Mouse (Mus musculus) left cerebral cortex, postnatal 14 days (tissue): ENCODE measurements around the gene Dpp6. TPM values are rescaled to one million over a fixed set of nuclear protein-coding genes. Genes with fewer than 3 reads are reported as not detected.

Experiments
- DNase-seq, 2 experiments: peaks; one replicate each; pipeline ENCODE4 v3.0.0; 2021 to 2022; ENCODE audit warnings: low spot score in 2 of 2, mixed read lengths in 1 of 2
- intact Hi-C: fragments of 180-260 bp; cut with DNase I; formaldehyde crosslinking; loops from one replicate; pipeline ENCODE4 v1.15.1; 2025
- total RNA-seq, 2 experiments: library from RNA; stranded (reverse); gene quantifications; 2 replicates each; pipeline ENCODE4 v1.2.3; 2021

The Dpp6 gene
- total RNA-seq, 2 experiments from 2014 or later: 181 to 199 TPM

DNA sequence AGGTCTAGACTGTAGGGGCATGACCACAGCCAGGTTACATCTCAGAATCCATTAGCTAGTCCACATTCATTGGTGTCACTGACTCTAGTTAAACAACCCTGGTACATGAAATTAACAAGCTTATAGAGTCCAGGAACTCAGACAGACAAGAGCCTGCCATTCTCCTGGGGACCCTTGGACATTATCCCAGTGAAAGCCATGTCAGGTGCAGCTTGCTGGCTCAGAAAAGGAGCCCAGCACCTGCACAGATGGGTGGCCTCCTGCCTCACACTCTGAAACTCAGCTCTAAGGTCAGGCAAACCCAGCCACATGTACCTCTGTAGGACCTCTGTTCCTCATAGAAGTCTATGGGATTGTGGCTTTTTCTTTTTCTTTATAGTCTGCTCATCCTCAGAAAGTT lies 701.7 kb downstream of the Dpp6 start:
- no peak for DNase-seq
- intact Hi-C loops: no loop called here

- no peak for DNase-seq
- intact Hi-C loops: no loop called here
These were observed 709.9 kb downstream of the Dpp6 start for GRCm38 (mm10) chr5:27526906-27527305.

DNA sequence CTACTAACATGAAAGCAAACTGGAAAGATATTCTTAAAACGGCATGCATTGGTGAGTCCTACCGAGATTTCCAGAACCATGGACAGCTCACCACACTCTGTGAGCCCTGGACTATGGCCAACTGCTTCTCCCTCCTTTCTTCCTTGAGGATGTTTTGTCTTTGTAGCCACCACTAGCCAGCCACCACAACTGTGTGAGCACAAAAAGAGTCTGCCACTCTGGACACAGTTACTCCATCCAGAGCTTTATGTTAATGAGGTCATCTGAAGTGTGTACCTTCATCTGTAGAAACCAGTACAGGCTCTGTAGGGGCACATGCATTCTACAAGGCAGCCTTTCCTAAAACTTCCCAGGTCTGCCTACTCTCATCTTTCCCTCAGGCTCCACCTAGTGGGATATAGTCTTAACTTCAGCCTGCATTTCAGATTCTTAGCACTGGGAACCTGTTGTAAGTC lies 727.8 kb downstream of the Dpp6 start:
- intact Hi-C loops: loop anchor here (2.0 to 5.0 kb wide), 2 partner anchors 72 to 470 kb away; no protein-coding TSS in a partner anchor
- peak; percentile 51 to 67 for DNase-seq

GRCm38 (mm10) chr5:27549291-27549690 lies 732.3 kb downstream of the Dpp6 start:
- intact Hi-C loops: loop anchor here (5.0 kb wide), 1 partner anchor 68 kb away; no protein-coding TSS in a partner anchor

DNA sequence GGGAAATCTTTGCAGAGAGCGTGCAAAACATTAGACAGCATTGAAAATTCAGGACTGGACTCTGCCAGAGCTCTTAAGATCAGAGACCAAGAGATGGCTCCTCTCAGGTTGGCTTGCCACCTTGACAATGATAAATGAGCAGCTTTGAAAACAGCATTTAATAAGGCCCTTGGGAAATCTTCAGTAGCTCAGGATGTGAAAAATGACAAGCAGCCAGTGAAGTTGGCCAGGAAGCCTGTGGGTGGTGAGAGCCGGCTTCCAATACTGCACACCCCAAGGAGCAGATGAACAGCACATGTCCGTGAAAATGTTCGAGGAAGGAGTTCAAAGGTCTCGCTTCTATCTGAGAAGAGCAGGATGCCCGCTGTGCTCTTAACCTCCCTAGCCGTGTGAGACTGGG lies 748.7 kb downstream of the Dpp6 start:
- intact Hi-C loops: no loop called here
- no peak for DNase-seq

More at GRCm38 (mm10) chr5:27549291-27549690, 732.3 kb downstream of the Dpp6 start:
- DNase-seq: no peak

DNA sequence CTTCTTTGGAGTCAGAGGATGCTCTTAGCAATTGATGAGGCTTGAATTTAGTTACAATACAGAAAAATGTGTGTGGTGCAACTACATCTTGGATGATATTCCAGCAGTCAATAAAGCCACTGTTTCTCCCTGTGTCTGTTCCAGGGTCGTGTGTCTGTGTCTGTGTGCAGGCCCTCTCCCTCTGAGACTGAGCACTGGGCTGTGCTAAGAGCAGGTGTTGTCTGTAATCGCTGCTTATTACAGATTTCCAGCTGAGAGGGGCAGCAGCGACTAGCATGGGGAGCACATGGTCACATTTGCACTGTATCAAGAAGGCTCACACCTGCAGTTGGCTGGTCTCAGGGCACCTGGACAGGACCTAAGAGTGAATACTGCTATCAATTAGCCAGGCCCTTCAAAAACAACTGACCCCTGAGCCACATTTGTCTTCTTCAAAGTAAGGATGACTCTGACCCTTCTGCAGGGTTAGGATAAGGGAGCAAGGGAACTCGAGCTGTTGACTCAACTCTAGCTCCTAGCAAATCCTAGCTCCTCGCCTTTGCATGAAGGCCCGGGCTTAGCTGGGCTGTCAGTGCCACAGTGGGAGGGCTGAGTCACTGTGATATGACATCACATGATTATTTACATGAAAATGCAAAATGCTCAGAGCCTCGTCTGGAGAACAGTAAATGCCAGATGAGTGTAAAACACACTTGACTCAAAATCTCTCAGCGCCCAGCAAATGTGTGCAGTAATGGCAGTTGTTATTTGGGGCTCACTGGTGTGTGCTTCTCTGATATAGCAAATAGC lies 771.2 kb downstream of the Dpp6 start:
- intact Hi-C loops: no loop called here
- peak; percentile 26 to 43 for DNase-seq

GRCm38 (mm10) chr5:27604132-27604531 lies 787.1 kb downstream of the Dpp6 start:
- intact Hi-C loops: no loop called here
- peak in 1 of 2 experiments; percentile 52 for DNase-seq

DNA sequence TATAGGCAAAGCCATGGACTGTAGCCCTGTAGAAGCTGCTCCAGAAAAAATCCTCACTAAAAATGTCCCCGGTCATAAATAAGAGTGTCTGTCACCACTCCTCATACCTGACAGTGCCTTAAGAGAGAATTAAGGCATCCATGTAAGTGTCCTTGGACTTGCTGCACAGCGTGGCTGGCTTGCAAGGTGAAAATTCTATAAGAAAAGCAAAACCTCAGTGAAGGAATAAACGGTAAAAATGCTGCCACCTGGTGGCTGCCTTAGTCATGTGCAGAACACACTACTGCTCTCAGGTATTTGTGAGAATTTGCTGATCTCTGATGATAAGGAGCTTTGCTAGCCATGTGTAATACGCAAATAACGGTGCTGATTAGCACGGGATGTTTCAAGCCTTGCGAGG lies 798.8 kb downstream of the Dpp6 start:
- DNase-seq: peak; percentile 80 to 81
- intact Hi-C loops: loop anchor here (5.0 kb wide), 2 partner anchors 68 to 538 kb away; no protein-coding TSS in a partner anchor

- intact Hi-C loops: no loop called here
- DNase-seq: no peak
These were observed 804.8 kb downstream of the Dpp6 start for GRCm38 (mm10) chr5:27621811-27622210.

DNA sequence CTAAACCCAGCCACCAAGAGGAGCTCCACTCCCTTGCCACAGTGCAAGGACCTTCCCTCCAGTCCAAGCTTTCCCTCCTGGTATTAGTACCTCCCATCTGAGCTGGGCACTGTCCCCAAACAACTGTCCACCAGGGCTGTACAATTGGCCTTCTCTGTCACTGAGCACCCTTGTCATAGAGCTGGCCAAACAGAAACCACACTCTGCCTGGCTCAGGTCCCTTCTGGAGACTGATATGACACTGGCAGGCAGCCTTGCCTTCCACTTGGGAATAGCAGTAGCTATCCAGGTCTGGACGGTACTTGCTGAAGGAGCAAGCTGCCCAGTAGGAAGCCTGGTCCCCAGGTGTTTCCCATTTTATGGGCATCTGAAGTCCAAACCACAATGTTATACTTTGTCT lies 806.9 kb downstream of the Dpp6 start:
- intact Hi-C loops: no loop called here
- no peak for DNase-seq

DNA sequence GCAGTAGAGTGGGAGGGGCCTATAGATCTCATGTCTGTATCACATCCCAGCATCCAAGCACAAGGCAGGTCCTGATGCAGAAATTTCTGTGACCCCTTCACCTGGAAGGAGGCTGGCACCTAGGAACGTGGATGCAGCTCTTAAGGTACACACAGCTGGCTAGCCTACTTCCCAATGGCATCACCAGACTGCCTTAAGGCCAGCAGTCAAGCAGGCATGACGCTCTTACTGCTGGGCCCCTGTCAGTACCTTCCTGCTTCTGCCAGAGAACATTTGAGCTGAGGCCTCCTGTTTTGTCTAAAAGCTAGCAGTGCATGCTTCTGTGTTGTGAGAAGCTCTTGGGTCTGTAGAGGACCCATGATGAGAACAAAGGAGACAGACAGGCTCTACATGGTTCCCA lies 815.1 kb downstream of the Dpp6 start:
- no peak for DNase-seq
- intact Hi-C loops: no loop called here

DNA sequence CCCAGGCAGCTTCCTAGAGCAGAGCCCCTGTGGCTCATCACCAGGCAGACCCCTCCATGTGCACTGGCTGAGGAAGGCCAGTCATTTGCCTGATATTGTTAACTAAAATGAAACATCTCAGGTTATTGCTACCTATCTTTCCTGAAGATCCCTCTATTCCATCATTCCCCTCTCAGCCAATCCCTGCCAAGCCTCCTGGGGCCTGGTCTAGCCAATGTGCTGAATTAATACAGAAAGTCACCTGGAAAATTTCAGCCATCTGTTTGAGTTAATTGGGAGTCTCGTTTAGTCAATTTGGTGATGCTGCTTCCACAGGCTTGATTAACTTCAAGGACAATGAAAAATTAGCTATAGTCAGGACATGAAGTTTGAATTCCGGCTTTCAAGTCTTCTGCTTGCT lies 818.9 kb downstream of the Dpp6 start:
- intact Hi-C loops: no loop called here
- DNase-seq: no peak

DNA sequence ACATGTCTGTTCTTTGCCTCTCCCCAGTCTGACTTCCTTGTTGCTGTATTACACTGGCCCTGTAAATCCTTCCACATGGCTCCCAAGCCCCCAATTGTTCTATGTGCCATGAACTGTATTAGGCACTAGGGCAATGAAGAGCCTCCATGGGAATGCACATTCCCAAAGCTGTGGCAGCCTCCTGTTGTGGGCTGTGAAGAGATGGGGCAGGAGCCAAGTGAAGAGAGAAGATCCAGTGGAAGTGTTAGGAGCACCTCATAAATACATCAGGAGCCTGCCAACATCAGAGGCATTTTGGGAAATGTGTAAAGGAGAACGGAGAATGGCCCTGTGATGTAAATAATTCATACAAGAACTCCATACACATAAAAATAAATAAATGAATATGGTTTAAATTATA lies 824.9 kb downstream of the Dpp6 start:
- peak in 1 of 2 experiments; percentile 40 for DNase-seq
- intact Hi-C loops: no loop called here

DNA sequence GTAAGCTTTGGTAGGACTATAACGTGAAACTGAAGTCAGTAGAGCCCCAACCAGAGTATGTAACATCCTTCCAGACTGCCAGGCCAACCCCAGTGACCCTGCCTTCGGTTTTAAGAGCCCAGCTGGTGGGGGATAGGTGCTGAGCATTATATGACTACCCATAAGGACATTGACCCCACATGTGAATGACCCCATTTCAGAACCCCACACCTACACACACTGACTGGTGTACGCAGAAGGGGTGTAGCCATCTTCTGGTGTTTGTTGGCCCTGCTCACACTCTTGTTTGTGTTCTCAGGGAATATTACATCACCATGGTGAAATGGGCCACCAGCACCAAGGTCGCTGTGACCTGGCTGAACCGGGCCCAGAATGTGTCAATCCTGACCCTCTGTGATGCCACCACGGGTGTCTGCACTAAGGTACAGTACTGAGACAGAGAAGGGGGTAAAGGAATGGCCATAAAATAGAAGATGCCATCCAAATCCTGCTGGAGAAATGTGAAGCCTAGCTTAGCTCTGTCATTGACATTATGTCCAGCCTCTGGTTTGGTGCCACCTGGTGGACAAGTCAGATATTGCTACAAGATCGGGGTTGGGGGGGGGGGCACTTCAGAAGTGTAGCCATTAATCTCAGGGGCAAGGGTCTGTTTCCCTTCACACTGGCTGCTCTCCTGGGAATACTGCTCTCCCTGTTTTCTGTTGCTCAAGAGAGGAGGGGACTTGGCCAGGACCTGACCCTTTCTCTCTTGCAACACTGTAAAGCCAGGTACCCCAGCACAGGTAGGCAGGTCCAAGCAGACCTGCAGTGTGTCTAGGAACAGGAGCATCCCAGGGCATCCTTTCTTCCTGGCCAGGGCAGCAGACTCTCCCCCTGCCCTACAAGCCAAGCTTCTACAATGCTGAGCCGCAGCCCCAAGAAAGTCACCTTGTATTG lies 835.1 kb downstream of the Dpp6 start:
- DNase-seq: peak in 1 of 2 experiments; percentile 35
- intact Hi-C loops: loop anchor here (10.0 kb wide), 1 partner anchor 577 kb away; no protein-coding TSS in a partner anchor

DNA sequence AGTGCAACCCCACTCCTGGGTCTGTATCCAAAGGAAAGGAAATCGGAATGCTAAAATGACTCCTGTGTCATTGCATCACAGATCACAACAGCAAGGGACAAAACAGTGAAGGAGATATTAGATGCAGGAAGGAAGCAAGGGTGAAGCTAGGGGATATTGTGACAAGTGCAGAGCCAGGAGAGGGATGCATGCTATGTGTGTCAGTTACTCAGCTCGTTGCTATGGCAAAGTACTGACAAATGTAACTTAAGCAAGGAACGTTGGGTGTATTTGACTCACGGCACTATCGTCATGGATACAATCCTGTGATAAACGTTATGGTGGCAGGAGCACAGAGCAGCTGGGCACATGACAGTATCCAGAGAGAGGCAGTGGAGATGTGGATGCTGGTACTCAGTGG lies 839.1 kb downstream of the Dpp6 start:
- DNase-seq: peak in 1 of 2 experiments; percentile 42
- intact Hi-C loops: loop anchor here (10.0 kb wide), 1 partner anchor 581 kb away; no protein-coding TSS in a partner anchor

- intact Hi-C loops: loop anchor here (10.0 kb wide), 1 partner anchor 583 kb away; no protein-coding TSS in a partner anchor
- no peak for DNase-seq
These were observed 840.7 kb downstream of the Dpp6 start for GRCm38 (mm10) chr5:27657672-27658071.

DNA sequence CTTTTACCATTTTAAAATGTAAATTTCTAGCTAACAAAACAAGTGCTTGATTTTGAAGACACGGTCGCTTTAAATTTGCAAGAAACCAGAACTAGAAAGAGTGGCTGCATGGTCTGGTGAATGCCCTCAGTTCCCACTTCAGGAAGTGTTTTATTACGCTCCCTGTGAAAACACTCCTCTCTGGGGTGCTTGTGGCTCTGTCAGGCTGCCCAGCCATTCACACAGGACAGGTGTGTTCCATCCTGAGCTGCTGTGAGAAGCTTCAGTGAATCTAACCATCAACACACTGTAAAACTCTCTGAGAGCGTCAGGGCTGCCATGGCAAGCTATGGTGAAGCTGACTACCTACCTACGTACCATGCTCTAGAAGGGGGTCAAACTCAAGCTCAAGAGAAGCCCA lies 841.2 kb downstream of the Dpp6 start:
- intact Hi-C loops: loop anchor here (10.0 kb wide), 1 partner anchor 583 kb away; no protein-coding TSS in a partner anchor
- no peak for DNase-seq

- intact Hi-C loops: loop anchor here (10.0 kb wide), 1 partner anchor 584 kb away; no protein-coding TSS in a partner anchor
- no peak for DNase-seq
These were observed 841.6 kb downstream of the Dpp6 start for GRCm38 (mm10) chr5:27658569-27658968.

DNA sequence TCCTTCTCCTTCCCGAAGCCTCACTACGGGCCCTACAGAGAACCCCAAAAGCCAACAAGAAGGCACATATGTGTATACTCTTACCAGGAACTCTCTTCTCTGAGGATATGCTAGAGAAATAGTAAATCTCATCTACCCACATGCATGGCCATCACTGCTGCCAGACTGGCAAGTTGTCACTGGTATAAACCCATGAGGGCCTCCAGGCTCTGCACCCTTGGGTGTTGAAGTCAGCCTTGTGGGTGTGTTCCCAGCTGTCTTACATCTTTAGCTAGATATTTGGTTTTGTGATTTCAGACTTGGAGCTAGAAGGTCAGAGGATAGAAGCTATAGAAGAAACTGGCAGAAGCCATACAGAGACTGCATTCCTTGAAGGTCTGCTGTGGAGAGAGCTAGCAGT lies 842.0 kb downstream of the Dpp6 start:
- intact Hi-C loops: loop anchor here (10.0 kb wide), 1 partner anchor 584 kb away; no protein-coding TSS in a partner anchor
- DNase-seq: no peak

DNA sequence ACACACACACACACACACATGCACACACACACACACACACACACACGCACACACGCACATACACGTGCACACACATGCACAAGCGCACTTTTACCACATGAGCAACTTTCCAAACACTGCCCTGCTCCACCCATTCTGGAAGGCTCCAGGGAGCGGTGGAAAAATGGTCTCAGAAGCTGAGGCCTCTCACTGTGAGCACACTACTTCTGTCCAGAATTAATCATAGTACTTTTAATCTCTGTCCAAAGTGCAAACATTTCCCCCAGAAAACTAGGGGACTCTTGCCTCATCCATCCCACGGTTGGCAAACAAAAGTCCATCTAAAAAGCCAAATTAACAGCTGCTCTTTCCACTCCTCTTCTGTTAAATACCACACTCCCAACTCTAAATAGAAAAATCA lies 842.8 kb downstream of the Dpp6 start:
- intact Hi-C loops: loop anchor here (10.0 kb wide), 1 partner anchor 585 kb away; no protein-coding TSS in a partner anchor
- DNase-seq: no peak
